Mouse (Mus musculus) cerebellum, adult 11 months (tissue): ENCODE measurements around the gene Scn8a.

Source experiments
- DNase-seq: peaks from one replicate; pipeline ENCODE4 v3.0.0; 2022

The Scn8a gene

GRCm38 (mm10) chr15:101044531-101044930, 174.9 kb downstream of the Scn8a start:
- DNase-seq = no peak

- DNase-seq = no peak
Measured at GRCm38 (mm10) chr15:101046039-101046526, 176.4 kb downstream of the Scn8a start.

GRCm38 (mm10) chr15:101046527-101047193, 177.0 kb downstream of the Scn8a start:
- DNase-seq = no peak

- no peak for DNase-seq
Measured at GRCm38 (mm10) chr15:101047194-101047555, 177.5 kb downstream of the Scn8a start, which contains the start of gene Gm47841. Gm47841 (minus strand) TSS chr15:101047397.

- DNase-seq = no peak
Measured at GRCm38 (mm10) chr15:101048338-101048896, 178.8 kb downstream of the Scn8a start.

- DNase-seq = no peak
Measured at GRCm38 (mm10) chr15:101051869-101052268, 182.2 kb downstream of the Scn8a start.

DNA sequence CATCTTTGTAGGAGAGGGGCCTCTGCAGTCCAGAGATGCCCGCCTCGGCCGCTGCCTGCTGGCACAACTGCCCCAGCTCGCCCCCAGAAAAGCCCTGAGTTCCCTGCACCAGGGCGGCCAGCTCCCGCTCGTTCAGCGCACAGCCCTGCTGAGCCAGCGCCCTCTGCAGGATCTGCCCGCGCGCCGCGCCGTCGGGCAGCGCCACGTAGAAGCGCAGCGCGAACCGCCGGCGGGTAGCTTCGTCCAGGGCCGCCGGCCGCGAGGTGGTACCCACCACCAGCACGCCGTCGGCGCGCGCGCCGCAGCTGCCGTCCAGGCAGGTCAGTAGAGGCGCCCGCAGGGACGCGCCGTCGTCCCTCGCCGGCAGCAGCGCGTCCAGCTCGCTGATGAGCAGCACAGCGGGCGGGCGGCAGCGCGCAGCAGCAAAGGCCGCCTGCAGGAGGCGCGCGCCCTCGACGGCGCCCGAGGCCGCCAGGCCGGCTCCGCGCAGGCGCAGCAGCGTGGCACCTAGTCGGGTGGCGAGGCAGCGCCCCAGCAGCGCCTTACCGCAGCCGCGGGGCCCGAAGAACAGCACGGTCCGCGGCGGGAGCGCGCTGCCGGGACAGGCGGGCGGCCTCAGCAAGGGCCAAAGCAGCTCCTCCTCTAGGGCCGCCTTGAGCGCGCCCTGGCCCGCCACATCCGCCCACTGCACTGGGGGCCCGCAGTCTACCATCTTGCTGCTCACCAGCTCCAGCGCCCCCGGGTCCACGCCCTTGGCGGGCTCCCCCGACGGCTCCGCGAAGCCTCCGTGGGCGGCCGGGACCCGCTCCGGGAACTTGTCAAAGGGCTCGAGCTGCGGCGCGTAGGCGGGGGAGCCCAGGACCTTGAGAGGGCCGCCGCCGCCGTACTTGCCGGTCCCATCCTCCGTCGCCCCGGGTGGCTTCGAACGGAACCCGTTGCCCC, 183.2 kb downstream of the Scn8a start:
- DNase-seq = no peak

- DNase-seq = no peak
Measured at GRCm38 (mm10) chr15:101053832-101054459, 184.3 kb downstream of the Scn8a start.

GRCm38 (mm10) chr15:101054541-101054940, 184.9 kb downstream of the Scn8a start:
- no peak for DNase-seq

- no peak for DNase-seq
Measured at GRCm38 (mm10) chr15:101056225-101056624, 186.6 kb downstream of the Scn8a start.

DNA sequence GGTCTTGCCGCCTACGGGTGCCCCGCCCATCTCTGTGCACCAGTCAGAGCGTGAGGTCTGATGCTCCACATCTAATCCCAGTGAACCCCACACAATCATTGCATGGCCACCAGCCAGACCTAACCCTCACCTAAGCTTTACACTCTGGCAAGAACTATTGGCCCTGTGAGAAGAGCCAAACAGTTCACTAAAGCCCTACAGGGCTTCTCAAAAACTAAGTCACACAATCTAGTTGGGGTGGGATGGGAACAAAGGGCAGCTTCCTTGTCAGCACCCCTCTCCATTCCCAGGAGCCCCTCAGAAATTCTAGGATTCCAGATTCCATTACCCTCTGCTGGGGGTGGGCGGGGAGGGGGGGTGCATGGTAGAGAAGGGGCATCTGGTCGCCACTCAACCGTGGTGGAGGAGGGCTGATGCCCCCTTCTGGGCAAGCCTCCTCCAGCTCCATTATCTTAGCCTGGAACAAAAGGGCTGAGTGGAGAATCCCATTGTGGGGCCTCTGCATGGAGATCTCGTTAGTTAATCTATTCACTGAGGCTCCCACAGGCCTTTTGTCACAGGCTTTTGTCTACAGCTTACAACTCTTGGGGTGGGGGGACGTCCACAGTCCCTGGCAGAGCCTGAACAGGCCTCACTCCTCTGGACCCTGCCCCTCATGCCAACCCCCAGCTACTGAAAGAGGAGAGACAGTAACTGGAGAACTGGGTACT, 190.1 kb downstream of the Scn8a start:
- no peak for DNase-seq

DNA sequence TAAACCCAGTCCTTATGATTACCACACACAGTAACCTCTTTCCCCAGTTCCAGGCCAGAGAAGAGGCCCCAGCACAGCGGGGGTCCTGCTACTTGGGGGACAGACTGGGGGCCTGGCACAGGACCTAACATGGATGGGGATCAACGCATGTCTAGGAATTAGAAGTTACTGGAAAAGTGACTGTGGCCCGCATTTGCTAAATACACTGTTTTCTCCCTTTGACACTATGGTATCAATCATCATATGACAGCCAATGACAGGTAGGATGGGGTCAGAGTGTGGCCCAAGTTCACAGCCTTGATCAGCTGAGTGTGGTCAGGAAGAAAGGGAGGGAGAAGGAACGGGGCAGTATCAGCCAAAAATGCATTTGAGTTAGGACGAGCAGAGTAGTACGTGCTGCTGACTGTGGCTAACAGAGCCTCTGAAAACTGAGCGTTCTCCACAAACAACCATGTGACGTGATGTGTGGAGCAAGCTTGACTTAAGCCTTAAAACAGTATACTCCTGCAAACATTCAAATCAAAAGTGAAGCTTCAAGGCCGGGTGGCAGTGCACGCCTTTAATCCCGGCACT, 190.7 kb downstream of the Scn8a start:
- DNase-seq = no peak

DNA sequence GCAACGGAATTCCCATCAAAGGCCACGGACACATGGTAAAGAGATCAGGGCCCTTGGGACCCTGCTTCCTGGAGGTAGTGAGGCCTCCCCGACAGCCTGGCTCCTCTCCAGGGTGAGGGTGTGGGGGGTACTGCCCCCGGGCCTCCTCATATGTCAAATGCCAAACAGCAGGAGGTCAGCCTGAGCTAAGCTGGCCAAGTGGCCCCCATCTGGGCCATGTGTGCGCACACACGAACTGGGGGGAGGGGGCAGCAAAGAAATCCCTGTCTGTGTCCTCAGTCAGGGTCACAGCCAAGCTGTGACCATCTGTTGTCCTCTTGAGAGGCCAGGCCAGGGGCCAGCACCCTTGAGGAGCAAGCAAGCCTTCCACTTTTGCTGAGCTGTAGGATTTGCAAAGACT, 195.4 kb downstream of the Scn8a start:
- no peak for DNase-seq

GRCm38 (mm10) chr15:101066364-101066847, 196.7 kb downstream of the Scn8a start:
- no peak for DNase-seq

DNA sequence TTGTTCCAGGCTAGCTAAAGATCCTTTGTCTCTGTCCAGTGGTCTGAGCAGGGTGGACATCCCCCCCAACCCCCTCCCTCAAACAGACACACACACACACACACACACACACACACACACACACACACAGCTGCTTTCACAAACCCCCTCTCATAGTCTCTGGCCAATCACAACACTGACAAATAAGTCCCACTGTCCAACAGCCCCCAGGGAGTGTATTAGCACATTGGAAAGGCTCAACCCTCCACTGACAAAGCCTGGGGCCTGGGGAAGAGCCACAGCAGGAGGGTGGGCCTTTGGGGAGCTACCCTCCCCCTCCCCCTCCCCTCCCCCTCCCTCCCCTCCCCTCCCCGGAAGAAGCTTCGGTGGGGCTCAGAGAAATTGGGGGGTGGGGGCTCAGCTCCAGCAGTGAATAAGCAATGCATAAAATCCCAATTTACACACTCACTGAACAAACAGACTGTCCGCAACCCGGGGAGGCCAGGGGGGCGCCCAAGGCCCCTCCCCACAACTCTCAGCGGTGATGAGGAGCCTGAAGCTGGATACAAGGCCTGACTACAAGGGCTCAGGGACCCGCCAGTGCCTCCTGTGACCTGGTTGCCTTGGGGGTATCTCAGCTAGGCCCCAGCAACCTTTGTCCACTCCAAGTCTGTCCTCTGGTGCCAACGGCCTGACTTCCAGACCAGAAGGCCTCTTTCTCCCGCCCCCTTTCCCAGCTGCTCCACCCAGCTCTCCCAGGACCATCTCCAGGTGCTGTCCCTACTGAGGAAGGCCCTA, 197.4 kb downstream of the Scn8a start:
- no peak for DNase-seq

GRCm38 (mm10) chr15:101068029-101068428, 198.4 kb downstream of the Scn8a start:
- DNase-seq = no peak

- no peak for DNase-seq
Measured at GRCm38 (mm10) chr15:101068671-101069070, 199.0 kb downstream of the Scn8a start.

- no peak for DNase-seq
Measured at GRCm38 (mm10) chr15:101069641-101070190, 200.1 kb downstream of the Scn8a start.

DNA sequence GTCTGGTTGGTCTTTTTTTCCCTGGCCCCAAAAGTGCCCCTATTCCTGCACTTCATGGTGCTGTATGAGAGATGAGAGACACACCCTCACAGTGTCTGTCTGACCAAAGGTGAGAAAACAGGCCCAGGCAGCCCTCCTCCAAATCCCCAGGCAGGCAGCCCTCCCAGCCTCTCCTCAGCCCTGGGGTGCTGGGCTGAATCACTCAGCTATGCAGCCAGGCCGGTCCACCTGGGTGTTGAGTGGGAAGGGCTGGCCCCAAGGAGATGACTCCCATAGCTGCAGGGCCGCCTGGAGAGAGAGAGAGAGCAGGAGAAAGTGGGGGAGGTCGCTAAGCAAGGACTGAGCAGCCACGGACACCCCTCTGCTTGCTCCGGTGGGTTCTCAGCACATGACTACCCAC, 201.1 kb downstream of the Scn8a start:
- no peak for DNase-seq

- DNase-seq = no peak
Measured at GRCm38 (mm10) chr15:101072736-101073135, 203.1 kb downstream of the Scn8a start.

DNA sequence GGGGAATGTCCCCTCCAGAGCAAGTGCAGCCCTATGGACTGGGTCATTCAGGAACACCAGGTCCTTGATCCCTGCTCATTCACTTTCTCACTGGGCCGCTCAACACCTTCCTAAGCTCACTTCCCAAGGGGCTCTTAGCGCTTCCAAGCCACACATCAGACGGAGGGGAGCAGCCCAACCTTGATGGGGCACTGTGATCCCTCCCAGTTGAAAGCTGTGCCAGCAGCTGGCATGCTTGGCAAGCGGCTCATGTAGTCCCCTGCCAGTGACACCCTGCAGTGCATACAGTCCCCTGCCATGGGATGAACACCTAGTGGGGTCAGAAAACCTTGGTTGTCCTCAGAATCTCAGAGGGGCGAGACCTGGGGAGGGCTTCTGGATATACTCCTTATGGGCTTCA, 204.4 kb downstream of the Scn8a start:
- DNase-seq = no peak
